In genomic region chr1:194620245-194620991, GRCm38 (mm10) we compare ENCODE assay signal across 8 mouse cellular contexts. TPM values are rescaled to one million over a fixed set of nuclear protein-coding genes. Genes with fewer than 3 reads are reported as not detected.
DNase-seq lines count a peak whose midpoint lies in the region; ATAC-seq and TF ChIP-seq lines count a peak whose summit lies in the region.

No protein-coding gene starts in this region.

- H3K9me3 ChIP-seq in embryonic facial prominence, embryonic 12.5 days, result no peaks in the 10 kb centered on the region
- no peaks in the 10 kb centered on the region for H3K9me3 ChIP-seq in heart, embryonic 10.5 days
- H3K9me3 ChIP-seq in kidney, embryonic 15.5 days (replicated peaks), result no peaks in the 10 kb centered on the region
- H3K9me3 ChIP-seq in liver, postnatal 0 days (ENCODE audit: low read length), result no peaks in the 10 kb centered on the region
- no peaks in the 10 kb centered on the region for H3K9me3 ChIP-seq in neural tube, embryonic 13.5 days

- TF ChIP-seq EP300 in liver, postnatal 0 days (IDR thresholded peaks at IDR 0.05; ENCODE audit: low read depth), result no peak

- peak overlapping the region; percentile 81 for H3K4me3 ChIP-seq in embryonic facial prominence, embryonic 12.5 days
- peak overlapping the region; percentile 79 for H3K4me3 ChIP-seq in heart, embryonic 10.5 days
- H3K4me3 ChIP-seq in kidney, embryonic 15.5 days (replicated peaks), result peak overlapping the region; percentile 76
- peak overlapping the region; percentile 68 for H3K4me3 ChIP-seq in liver, postnatal 0 days (ENCODE audit: low read depth, low read length)
- peak overlapping the region; percentile 99 for H3K4me3 ChIP-seq in neural tube, embryonic 13.5 days

- TF ChIP-seq CTCF in liver, postnatal 0 days (IDR thresholded peaks at IDR 0.05; ENCODE audit: low read depth), result no peak

- peak overlapping the region; percentile 79 for H3K9ac ChIP-seq in embryonic facial prominence, embryonic 12.5 days
- peak overlapping the region; percentile 71 for H3K9ac ChIP-seq in kidney, embryonic 15.5 days
- H3K9ac ChIP-seq in liver, postnatal 0 days (replicated peaks), result peak overlapping the region; percentile 75
- peak overlapping the region; percentile 99 for H3K9ac ChIP-seq in neural tube, embryonic 13.5 days

- no peaks in the 10 kb centered on the region for H3K27me3 ChIP-seq in embryonic facial prominence, embryonic 12.5 days
- H3K27me3 ChIP-seq in heart, embryonic 10.5 days (ENCODE audit: insufficient read depth, poor library complexity, severe bottlenecking), result 0 out of 2 replicates have a peak, but pooled peaks cover 11% of the 10 kb centered on the region
- peaks cover 4% of the 10 kb centered on the region; the same call in 1 of the 2 replicates for H3K27me3 ChIP-seq in kidney, embryonic 15.5 days
- H3K27me3 ChIP-seq in liver, postnatal 0 days (ENCODE audit: insufficient read depth, low read length), result no peaks in the 10 kb centered on the region
- H3K27me3 ChIP-seq in neural tube, embryonic 13.5 days, result no peaks in the 10 kb centered on the region

- H3K27ac ChIP-seq in embryonic facial prominence, embryonic 12.5 days, result peak overlapping the region; percentile 73
- peak overlapping the region; percentile 87 for H3K27ac ChIP-seq in heart, embryonic 10.5 days
- peak overlapping the region; percentile 84 for H3K27ac ChIP-seq in kidney, embryonic 15.5 days
- H3K27ac ChIP-seq in liver, postnatal 0 days (ENCODE audit: low read depth), result peak overlapping the region; percentile 64
- peak overlapping the region; percentile 97 for H3K27ac ChIP-seq in neural tube, embryonic 13.5 days (replicated peaks)

- under 1% methylated on average over 56 of the region's 56 CpGs for WGBS in embryonic facial prominence, embryonic 12.5 days
- 0% methylated on average over 56 of the region's 56 CpGs for WGBS in heart, embryonic 10.5 days
- under 1% methylated on average over 55 of the region's 56 CpGs for WGBS in kidney, embryonic 15.5 days
- under 1% methylated on average over 49 of the region's 56 CpGs for WGBS in liver, postnatal 0 days (ENCODE audit: insufficient replicate concordance)
- WGBS in neural tube, embryonic 13.5 days, result under 1% methylated on average over 55 of the region's 56 CpGs

- peak; percentile 38 for ATAC-seq in embryonic facial prominence, embryonic 12.5 days (ENCODE audit: insufficient number of reproducible peaks, insufficient read depth, low FRiP score, low TSS enrichment)
- ATAC-seq in kidney, embryonic 15.5 days (replicated peaks; ENCODE audit: low FRiP score), result peak; percentile 79
- peak; percentile 54 for ATAC-seq in liver, postnatal 0 days
- ATAC-seq in neural tube, embryonic 13.5 days (ENCODE audit: low read depth), result peak; percentile 58

- H3K36me3 ChIP-seq in embryonic facial prominence, embryonic 12.5 days, result no peaks in the 10 kb centered on the region
- no peaks in the 10 kb centered on the region for H3K36me3 ChIP-seq in heart, embryonic 10.5 days
- no peaks in the 10 kb centered on the region for H3K36me3 ChIP-seq in kidney, embryonic 15.5 days
- no peaks in the 10 kb centered on the region for H3K36me3 ChIP-seq in liver, postnatal 0 days (replicated peaks; ENCODE audit: insufficient read depth, low read length)
- H3K36me3 ChIP-seq in neural tube, embryonic 13.5 days, result no peaks in the 10 kb centered on the region

- DNase-seq in urinary bladder, adult 18-20 months (ENCODE audit: low spot score in 2 of 2), result peak; percentile 39 to 75
- DNase-seq in urinary bladder, postnatal 10 days (ENCODE audit: low spot score), result no peak
- DNase-seq in heart, embryonic 10.5 days (ENCODE audit: low spot score), result peak; percentile 83
- DNase-seq in liver, postnatal 0 days, result peak; percentile 76
- DNase-seq in thymus, postnatal 14 days, result peak; percentile 21

- peaks cover 44% of the 10 kb centered on the region for H3K4me1 ChIP-seq in embryonic facial prominence, embryonic 12.5 days
- peaks cover 50% of the 10 kb centered on the region for H3K4me1 ChIP-seq in heart, embryonic 10.5 days
- H3K4me1 ChIP-seq in kidney, embryonic 15.5 days, result peaks cover 55% of the 10 kb centered on the region
- H3K4me1 ChIP-seq in liver, postnatal 0 days (ENCODE audit: insufficient read depth), result peaks cover 20% of the 10 kb centered on the region
- H3K4me1 ChIP-seq in neural tube, embryonic 13.5 days (replicated peaks), result peaks cover 47% of the 10 kb centered on the region

- H3K4me2 ChIP-seq in embryonic facial prominence, embryonic 12.5 days (replicated peaks), result peak overlapping the region; percentile 94
- peak overlapping the region; percentile 93 for H3K4me2 ChIP-seq in kidney, embryonic 15.5 days
- H3K4me2 ChIP-seq in liver, postnatal 0 days (ENCODE audit: low read depth, low read length), result peak overlapping the region; percentile 88
- peak overlapping the region; percentile 85 for H3K4me2 ChIP-seq in neural tube, embryonic 13.5 days

RNA-seq across cellular contexts. Expression of gene Plxna2, which starts 2.4 kb away (rescaled TPM):
- 10.5 and 11.6 TPM in 2 replicates for polyA plus RNA-seq in embryonic facial prominence, embryonic 12.5 days (2016; fragmentation: Nextera tagmentation; extraction: Ambion mirVana)
- polyA plus RNA-seq in heart, embryonic 10.5 days (2016; fragmentation: Nextera tagmentation; extraction: Ambion mirVana), result 5.8 and 8.2 TPM in 2 replicates
- polyA plus RNA-seq in kidney, embryonic 15.5 days (2015; fragmentation: Nextera tagmentation; extraction: Ambion mirVana), result 5.7 and 6.3 TPM in 2 replicates
- 1.5 and 2.3 TPM in 2 replicates for polyA plus RNA-seq in liver, postnatal 0 days (2015; fragmentation: Nextera tagmentation; extraction: Ambion mirVana)
- polyA plus RNA-seq in neural tube, embryonic 13.5 days (2015; fragmentation: Nextera tagmentation; extraction: Ambion mirVana), result 42.6 and 50.5 TPM in 2 replicates
